Mouse (Mus musculus): ENCODE data around the gene Gpatch2.

The Gpatch2 gene

DNA sequence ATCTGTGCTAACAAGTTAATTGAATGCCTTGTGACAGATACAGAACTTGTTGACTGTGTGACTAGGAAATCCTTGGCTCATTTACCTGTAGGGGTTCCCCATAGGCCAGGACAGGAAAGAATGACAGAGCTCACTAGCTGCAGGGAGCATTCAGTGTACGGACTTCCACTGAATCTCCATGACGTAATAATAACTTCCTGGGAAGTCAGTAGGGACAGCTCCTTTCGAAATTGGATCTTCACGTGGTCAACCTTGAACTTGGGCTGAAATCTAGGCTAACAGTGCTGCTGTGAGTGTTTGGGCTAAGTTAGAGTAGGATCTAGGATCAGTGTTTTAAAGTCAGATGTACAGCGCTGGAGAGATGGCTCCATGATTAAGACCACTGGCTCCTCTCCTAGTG is 29.4 kb downstream of the Gpatch2 start:
- in situ Hi-C loops (cut with MboI, MseI), result no loop called here

- in situ Hi-C loops (cut with MboI, MseI), result no loop called here
Measured at GRCm38 (mm10) chr1:187250741-187251262, 35.5 kb downstream of the Gpatch2 start.

DNA sequence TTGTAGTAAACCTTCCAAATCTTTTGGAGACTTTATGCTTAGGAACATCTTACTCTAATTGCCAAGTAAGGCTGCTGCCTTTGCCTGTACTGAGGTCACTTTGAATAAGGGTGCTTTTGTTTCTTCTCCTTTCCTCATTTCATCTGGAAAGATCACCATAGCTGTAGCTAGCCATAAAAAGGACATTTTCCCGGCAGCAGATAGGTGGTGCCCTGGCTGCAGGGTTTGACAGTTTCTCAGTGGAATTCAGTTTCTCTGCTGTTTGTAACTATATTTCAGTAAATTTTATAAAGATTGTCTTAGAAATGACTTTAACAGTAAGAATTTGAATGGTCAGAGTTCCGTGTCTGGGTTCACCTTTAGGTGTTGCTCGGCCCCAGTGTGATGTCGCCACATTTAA is 43.4 kb downstream of the Gpatch2 start:
- in situ Hi-C loops (cut with MboI, MseI), result no loop called here

- in situ Hi-C loops (cut with MboI, MseI), result no loop called here
Measured at GRCm38 (mm10) chr1:187267601-187268000, 52.3 kb downstream of the Gpatch2 start.

GRCm38 (mm10) chr1:187270318-187271247 is 55.3 kb downstream of the Gpatch2 start:
- in situ Hi-C loops (cut with MboI, MseI), result no loop called here

- in situ Hi-C loops (cut with MboI, MseI), result no loop called here
Measured at GRCm38 (mm10) chr1:187277324-187277723, 62.0 kb downstream of the Gpatch2 start.

- in situ Hi-C loops (cut with MboI, MseI), result no loop called here
Measured at GRCm38 (mm10) chr1:187278472-187278871, 63.2 kb downstream of the Gpatch2 start.

GRCm38 (mm10) chr1:187279776-187280175 is 64.5 kb downstream of the Gpatch2 start:
- in situ Hi-C loops (cut with MboI, MseI), result no loop called here

GRCm38 (mm10) chr1:187282321-187282720 is 67.0 kb downstream of the Gpatch2 start:
- in situ Hi-C loops (cut with MboI, MseI), result no loop called here

GRCm38 (mm10) chr1:187282804-187283203 is 67.5 kb downstream of the Gpatch2 start:
- in situ Hi-C loops (cut with MboI, MseI), result no loop called here

- in situ Hi-C loops (cut with MboI, MseI), result no loop called here
Measured at GRCm38 (mm10) chr1:187285735-187286134, 70.4 kb downstream of the Gpatch2 start.

GRCm38 (mm10) chr1:187286411-187286810 is 71.1 kb downstream of the Gpatch2 start:
- in situ Hi-C loops (cut with MboI, MseI), result no loop called here

- in situ Hi-C loops (cut with MboI, MseI), result no loop called here
Measured at GRCm38 (mm10) chr1:187286924-187287323, 71.6 kb downstream of the Gpatch2 start.

GRCm38 (mm10) chr1:187290186-187290585 is 74.9 kb downstream of the Gpatch2 start:
- in situ Hi-C loops (cut with MboI, MseI), result no loop called here

GRCm38 (mm10) chr1:187291480-187292394 is 76.4 kb downstream of the Gpatch2 start:
- in situ Hi-C loops (cut with MboI, MseI), result no loop called here

GRCm38 (mm10) chr1:187292395-187292749 is 77.1 kb downstream of the Gpatch2 start:
- in situ Hi-C loops (cut with MboI, MseI), result no loop called here

DNA sequence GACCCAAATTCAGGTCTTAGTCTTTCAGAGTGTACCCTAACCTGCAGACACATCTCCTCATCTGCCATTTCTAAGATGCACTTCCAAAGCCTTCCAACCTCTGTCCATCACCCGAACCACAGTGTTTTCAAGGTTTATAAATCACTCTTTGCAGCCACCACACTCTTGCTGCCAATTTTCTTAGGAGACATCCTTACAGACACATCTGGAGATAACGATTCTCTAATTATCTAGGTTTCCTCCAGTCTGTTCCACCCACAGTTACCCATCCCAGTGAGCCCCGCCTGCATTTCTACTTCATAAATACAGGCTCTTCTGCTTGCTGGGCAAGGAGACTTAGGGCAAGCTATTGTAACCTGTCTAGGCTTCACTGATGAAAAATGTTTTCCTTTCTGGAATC is 77.9 kb downstream of the Gpatch2 start:
- in situ Hi-C loops (cut with MboI, MseI), result no loop called here

DNA sequence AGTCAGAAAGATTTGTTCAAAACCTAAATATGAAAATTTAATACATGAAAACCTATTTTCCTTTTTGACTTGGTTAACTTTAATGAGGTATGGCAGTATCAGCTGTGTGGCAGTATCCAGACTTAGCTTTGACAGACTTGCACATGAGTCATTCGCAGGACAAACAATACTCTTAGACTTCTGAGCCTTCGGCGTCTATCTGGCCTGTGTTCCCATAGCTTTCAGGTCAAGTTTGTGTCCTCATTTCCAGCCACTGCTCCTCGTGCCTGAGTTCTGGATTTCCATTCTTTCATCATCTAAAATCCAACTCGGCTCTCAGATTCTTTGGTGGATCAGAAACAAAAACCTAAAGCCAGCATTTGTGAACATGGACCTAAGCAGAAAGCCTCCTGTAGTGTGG is 79.2 kb downstream of the Gpatch2 start:
- in situ Hi-C loops (cut with MboI, MseI), result no loop called here

DNA sequence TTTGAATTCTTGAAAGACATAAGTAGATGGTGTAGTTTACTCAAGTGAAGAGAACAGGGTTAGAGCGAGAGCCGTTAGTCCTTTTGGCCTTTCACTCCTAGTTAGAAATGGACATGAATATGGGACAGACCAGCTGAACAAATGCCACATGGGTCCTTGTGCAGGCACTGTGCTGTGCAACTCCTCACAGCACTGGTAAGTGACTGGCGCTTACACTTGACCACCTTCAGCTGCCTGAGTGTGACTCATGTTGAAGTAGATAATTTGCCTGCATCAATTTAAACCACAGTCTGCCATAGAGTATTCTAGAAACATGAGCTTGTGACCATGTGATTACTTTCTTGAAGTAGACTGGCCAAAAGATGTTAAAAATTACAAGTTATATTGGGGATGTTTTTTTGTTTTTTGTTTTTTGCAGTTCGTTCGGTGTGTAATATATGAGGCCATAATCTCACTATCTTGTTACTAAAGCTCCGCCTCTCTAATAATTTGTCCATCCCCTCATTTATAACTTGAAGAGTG is 79.8 kb downstream of the Gpatch2 start:
- in situ Hi-C loops (cut with MboI, MseI), result no loop called here

- in situ Hi-C loops (cut with MboI, MseI), result no loop called here
Measured at GRCm38 (mm10) chr1:187295711-187296110, 80.4 kb downstream of the Gpatch2 start.

- in situ Hi-C loops (cut with MboI, MseI), result no loop called here
Measured at GRCm38 (mm10) chr1:187299236-187299635, 83.9 kb downstream of the Gpatch2 start.

- in situ Hi-C loops (cut with MboI, MseI), result loop anchor here (10.0 kb wide), 1 partner anchor 354 kb away; no protein-coding TSS in a partner anchor
Measured at GRCm38 (mm10) chr1:187300626-187301025, 85.3 kb downstream of the Gpatch2 start.

Measured in T-helper 2 cell (primary cell).